In the genomic region with DNA sequence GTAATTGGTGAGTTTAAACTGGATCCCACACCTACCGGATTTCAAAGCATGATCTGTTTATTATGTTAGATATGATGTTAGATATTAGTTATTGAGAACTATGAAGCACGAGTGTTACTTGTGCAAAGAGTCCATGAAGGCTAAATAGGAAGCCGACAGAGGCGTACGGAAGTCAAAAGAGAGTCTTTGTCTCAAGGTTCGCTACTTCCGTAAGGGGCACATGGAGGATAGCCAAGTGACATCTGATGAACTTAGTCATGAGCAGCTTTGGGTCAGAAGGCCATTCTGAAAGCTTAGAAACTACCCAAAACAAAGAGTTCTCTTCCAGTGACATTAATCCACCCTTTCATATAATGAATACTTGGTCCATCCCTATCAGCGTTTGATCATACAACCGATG, we compare ENCODE assay signal across 18 mouse cellular contexts.
"Had no signal": no experiment of that assay in that cellular context is flagged by ENCODE, and none has a peak within 500 bp of the region (broad histone marks: within the 10 kb centered on the region; RNA-seq: fewer than 3 reads in every experiment).

No protein-coding gene starts in this region.

- H3K27ac ChIP-seq: midbrain, embryonic 10.5 days; midbrain, embryonic 12.5 days; neural tube, embryonic 13.5 days; neural tube, embryonic 15.5 days had no signal

- H3K4me3 ChIP-seq: midbrain, embryonic 10.5 days; midbrain, embryonic 12.5 days; myocyte; neural tube, embryonic 13.5 days; neural tube, embryonic 15.5 days had no signal

- H3K4me2 ChIP-seq: lung, embryonic 14.5 days; midbrain, embryonic 12.5 days; neural tube, embryonic 13.5 days; neural tube, embryonic 15.5 days had no signal

- ATAC-seq: midbrain, embryonic 16.5 days had no signal

- H3K9ac ChIP-seq: lung, embryonic 14.5 days; midbrain, embryonic 12.5 days; neural tube, embryonic 13.5 days; neural tube, embryonic 15.5 days had no signal

- H3K36me3 ChIP-seq: midbrain, embryonic 10.5 days; midbrain, embryonic 12.5 days; neural tube, embryonic 13.5 days; neural tube, embryonic 15.5 days had no signal

- H3K9me3 ChIP-seq: midbrain, embryonic 10.5 days; midbrain, embryonic 12.5 days; neural tube, embryonic 13.5 days; neural tube, embryonic 15.5 days had no signal

- DNase-seq: lung, embryonic 14.5 days; lung, postnatal 10 days; lung, postnatal 4 days; midbrain, embryonic 14.5 days; retina, postnatal 1 day; right cerebral cortex, adult 18-20 months; right cerebral cortex, postnatal 25 days; right cerebral cortex, postnatal 4 days; spleen, adult 18-20 months; thymus, adult 18-20 months; thymus, postnatal 14 days; thymus, postnatal 36 days had no signal

- H3K4me1 ChIP-seq: midbrain, embryonic 10.5 days; midbrain, embryonic 12.5 days; neural tube, embryonic 13.5 days; neural tube, embryonic 15.5 days had no signal

- H3K27me3 ChIP-seq: midbrain, embryonic 12.5 days; neural tube, embryonic 13.5 days; neural tube, embryonic 15.5 days had no signal
